Mouse (Mus musculus) thymus, postnatal 0 days (tissue): Measurements from ENCODE around the gene Gm8922. TPM values are rescaled to one million over a fixed set of nuclear protein-coding genes. Genes with fewer than 3 reads are reported as not detected.
"Not testable (repeated sequence)": the region's sequence is repeated elsewhere in the genome, so short reads cannot be mapped to it uniquely, and the experiment has no call there.

ENCODE experiments used
- DNase-seq: peaks from one replicate; pipeline ENCODE4 v3.0.0-alpha.2; 2015; ENCODE audit warnings: low spot score
- polyA plus RNA-seq: library from polyadenylated mRNA; unstranded; fragments of >200 nt; fragmentation: Nextera tagmentation; extraction: Ambion mirVana; gene quantifications from 2 replicates; pipeline ENCODE4 v1.2.1, GENCODE M21; 2015

The Gm8922 gene
- not detected in 2 replicates for polyA plus RNA-seq

GRCm38 (mm10) chr5:11681659-11682058 is at the start of gene Gm8922:
TSS of gene Gm8922 (plus strand) at chr5:11681959.
- not testable (repeated sequence) for DNase-seq

Other genes starting within 250 kb of the Gm8922 start
- not detected in 2 replicates for gene Gm8906, start 179.3 kb upstream of the Gm8922 start, polyA plus RNA-seq
- not detected in 2 replicates for gene Gm6460, start 87.0 kb upstream of the Gm8922 start, polyA plus RNA-seq
- gene Gm8926, start 88.6 kb downstream of the Gm8922 start, polyA plus RNA-seq, result not detected in 2 replicates
- not detected in 2 replicates for gene Gm6465, start 163.6 kb downstream of the Gm8922 start, polyA plus RNA-seq
- gene 4933402N22Rik, start 236.1 kb downstream of the Gm8922 start, polyA plus RNA-seq, result not detected in 2 replicates